Mouse (Mus musculus) forebrain, embryonic 13.5 days (tissue): ENCODE data around the gene Adamts4. TPM values are rescaled to one million over a fixed set of nuclear protein-coding genes. Genes with fewer than 3 reads are reported as not detected.

ENCODE experiments used
- ATAC-seq: fragments of 200-750 bp; cut with Nextera tagmentation; 2 replicates; pipeline ENCODE4 v1.8.0; 2017
- H3K27ac ChIP-seq: fragments of 300-500 bp; sonication (generic); 2 replicates; pipeline ENCODE4 v1.5.1; 2015; ENCODE audit warnings: inconsistent platforms, mild to moderate bottlenecking, moderate library complexity
- H3K27me3 ChIP-seq: fragments of 300-500 bp; sonication (generic); 2 replicates; pipeline ENCODE4 v1.6.1; 2015; ENCODE audit warnings: mild to moderate bottlenecking, inconsistent platforms
- H3K36me3 ChIP-seq: fragments of 300-500 bp; sonication (generic); 2 replicates; pipeline ENCODE4 v1.6.1; 2015; ENCODE audit warnings: mild to moderate bottlenecking, inconsistent platforms; ENCODE audit not compliant: poor library complexity, severe bottlenecking
- H3K4me1 ChIP-seq: fragments of 300-500 bp; sonication (generic); 2 replicates; pipeline ENCODE4 v1.6.1; 2015; ENCODE audit warnings: inconsistent platforms
- H3K4me2 ChIP-seq: fragments of 300-500 bp; sonication (generic); 2 replicates; pipeline ENCODE4 v1.6.1; 2015; ENCODE audit warnings: inconsistent platforms, mild to moderate bottlenecking, moderate library complexity
- H3K4me3 ChIP-seq: fragments of 300-500 bp; sonication (generic); 2 replicates; pipeline ENCODE4 v1.5.1; 2015; ENCODE audit warnings: mild to moderate bottlenecking, inconsistent platforms
- H3K9ac ChIP-seq: fragments of 300-500 bp; sonication (generic); 2 replicates; pipeline ENCODE4 v1.6.1; 2015; ENCODE audit warnings: mild to moderate bottlenecking, inconsistent platforms
- H3K9me3 ChIP-seq: fragments of 300-500 bp; sonication (generic); replicated peaks from 2 replicates; pipeline ENCODE4 v1.6.1; 2016; ENCODE audit warnings: inconsistent platforms
- WGBS: fragments of 180-500 bp; shearing (Covaris S2); methylation state at CpG from one replicate; pipeline ENCODE4 v1.1.7; 2015; 5-methylcytosine and 5-hydroxymethylcytosine counted together
- polyA plus RNA-seq: library from polyadenylated mRNA; unstranded; fragments of >200 nt; fragmentation: Nextera tagmentation; extraction: Ambion mirVana; gene quantifications from 2 replicates; pipeline ENCODE4 v1.2.1, GENCODE M21; 2015

Gene Adamts4
- polyA plus RNA-seq = 6.9 and 7.3 TPM in 2 replicates

DNA sequence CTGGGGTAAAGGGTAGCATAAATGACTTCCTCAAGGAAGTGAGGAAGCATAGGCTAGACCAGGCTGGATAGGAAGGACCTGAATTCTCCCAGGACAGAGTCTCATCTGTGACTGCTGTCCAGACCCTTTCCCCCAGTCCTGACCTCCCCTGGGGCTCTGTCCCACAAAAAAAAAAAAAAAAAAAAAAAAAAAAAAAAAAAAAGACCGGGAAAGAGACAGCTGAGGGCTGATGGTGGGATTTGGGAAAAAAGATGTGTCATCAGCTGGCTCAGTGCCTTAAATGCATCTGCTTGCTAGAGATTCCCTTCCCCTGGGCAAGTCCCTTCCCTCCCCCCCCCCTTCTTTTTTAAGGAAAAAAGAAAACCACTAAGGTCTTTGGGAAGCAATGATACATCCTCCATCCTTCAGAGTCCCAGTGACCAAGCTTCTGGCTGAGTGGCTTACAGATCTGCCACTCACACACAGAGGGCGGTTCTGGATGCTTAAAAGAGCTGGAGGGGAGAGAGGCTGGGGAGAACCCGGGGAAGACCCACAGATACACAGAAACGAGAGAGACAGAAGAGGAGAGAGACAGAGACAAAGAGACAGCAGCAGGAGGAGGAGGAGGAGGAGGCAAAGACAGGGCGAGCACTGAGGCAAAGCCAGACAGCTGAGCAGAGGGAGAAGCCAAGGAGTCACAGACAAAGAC is at the start of gene Adamts4:
TSS of gene Adamts4 (plus strand) at position 509 of the 688 bp plus-strand sequence.
- Histone ChIP-seq H3K27ac (peak within 1 kb of the TSS; percentile 78), H3K4me1 (peaks cover 61% of the 10 kb centered on the region), H3K4me3 (peak within 1 kb of the TSS; percentile 33), H3K36me3 (peaks cover 5% of the 10 kb centered on the region), H3K27me3 (no peaks in the 10 kb centered on the region), H3K4me2 (peak within 1 kb of the TSS; percentile 59), H3K9ac (peak within 1 kb of the TSS; percentile 56), H3K9me3 (no peaks in the 10 kb centered on the region)
- 0 out of 2 replicates have a peak, but pooled peaks have one; percentile 25 for ATAC-seq
- 18% methylated on average over 5 of the region's 5 CpGs for WGBS

DNA sequence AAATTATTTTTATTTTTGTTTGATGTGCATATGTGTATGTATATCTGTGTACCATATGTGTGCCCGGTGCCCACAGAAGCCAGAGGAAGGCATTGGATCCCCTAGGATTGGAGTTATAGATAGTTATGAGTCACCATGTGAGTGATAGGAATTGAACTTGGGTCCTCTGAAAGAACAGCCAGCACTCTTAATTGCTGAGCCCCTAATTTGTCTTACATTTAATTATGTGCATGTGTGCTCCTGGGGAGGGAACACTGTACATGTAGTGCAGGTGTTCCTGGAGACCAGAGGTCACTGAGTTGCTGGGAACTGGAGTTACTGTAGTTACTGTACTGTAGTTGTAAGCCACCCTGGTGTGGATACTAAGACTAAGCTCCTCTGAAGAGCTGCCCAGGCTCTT is 49.5 kb upstream of the Adamts4 start:
- peaks cover 21% of the 10 kb centered on the region for H3K27me3 ChIP-seq
- H3K4me2 ChIP-seq = no peak overlapping the region
- no peaks in the 10 kb centered on the region for H3K36me3 ChIP-seq
- WGBS = 95% methylated on average over 1 of the region's 1 CpGs
- no peak overlapping the region for H3K9ac ChIP-seq
- ATAC-seq = no peak
- no peak overlapping the region for H3K4me3 ChIP-seq
- peaks cover 6% of the 10 kb centered on the region for H3K4me1 ChIP-seq
- no peaks in the 10 kb centered on the region for H3K9me3 ChIP-seq
- no peak overlapping the region for H3K27ac ChIP-seq

DNA sequence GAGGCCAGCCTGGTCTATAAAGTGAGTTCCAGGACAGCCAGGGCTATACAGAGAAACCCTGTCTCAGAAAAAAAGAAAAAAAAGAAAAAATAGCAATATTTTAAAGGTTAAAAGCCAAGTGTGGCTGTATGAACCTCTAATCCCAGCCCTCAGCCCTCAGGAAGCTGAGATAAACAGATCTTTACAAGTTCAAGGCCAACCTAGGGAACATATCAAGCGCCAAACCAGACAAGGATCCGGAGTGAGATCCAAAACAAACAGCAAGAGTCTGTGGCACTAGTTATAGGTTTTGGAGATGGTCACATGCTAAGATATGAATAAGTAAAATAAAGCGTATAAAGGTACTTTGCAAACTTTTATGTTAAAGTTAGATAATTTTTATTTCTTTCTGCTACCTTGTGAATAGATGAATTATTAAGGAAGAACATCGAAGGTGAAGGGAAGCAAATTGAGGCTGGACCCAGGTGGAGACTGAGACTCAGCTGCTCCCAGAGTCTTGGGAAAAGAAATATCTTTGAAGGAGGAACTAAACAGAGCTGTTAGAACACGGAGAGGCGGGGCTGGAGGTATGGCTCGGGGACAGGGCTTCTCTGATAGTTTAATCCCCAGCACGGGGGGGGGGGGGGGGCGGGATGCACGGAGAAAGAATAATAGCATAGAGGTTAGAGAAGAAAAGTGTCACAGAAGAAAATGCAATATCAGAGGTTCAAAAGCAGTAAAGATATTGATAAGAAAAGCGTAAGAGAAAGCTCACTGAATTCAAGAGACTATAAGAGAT is 46.6 kb upstream of the Adamts4 start:
- ATAC-seq = no peak
- no peaks in the 10 kb centered on the region for H3K9me3 ChIP-seq
- WGBS = 64% methylated on average over 9 of the region's 11 CpGs

DNA sequence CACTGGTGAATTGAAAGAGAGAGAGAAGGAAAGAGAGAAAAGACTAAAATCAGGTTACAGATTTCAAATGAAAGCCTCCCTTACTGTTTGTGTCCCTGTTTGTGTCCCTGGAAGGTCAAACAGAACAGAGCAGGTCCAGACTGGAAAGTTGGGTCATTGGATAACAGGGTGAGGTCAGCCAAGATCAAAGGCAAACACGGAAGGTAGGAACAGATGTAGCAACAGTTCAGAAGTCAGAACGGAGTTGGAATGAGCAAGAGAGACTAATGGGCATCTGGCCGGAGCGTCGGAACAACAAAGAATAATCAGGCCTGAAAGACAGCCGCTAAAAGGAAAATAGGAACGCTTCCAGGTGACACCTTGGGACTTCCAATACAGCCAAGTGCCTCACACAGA is 46.0 kb upstream of the Adamts4 start:
- Histone ChIP-seq H3K4me2 (no peak overlapping the region), H3K27ac (no peak overlapping the region), H3K9me3 (no peaks in the 10 kb centered on the region), H3K9ac (no peak overlapping the region), H3K4me3 (no peak overlapping the region), H3K27me3 (0 out of 2 replicates have a peak, but pooled peaks cover 3% of the 10 kb centered on the region), H3K36me3 (no peaks in the 10 kb centered on the region), H3K4me1 (no peaks in the 10 kb centered on the region)
- ATAC-seq = no peak
- 69% methylated on average over 7 of the region's 7 CpGs for WGBS

More for the DNA sequence above, 46.6 kb upstream of the Adamts4 start:
- Histone ChIP-seq H3K27me3 (0 out of 2 replicates have a peak, but pooled peaks cover 3% of the 10 kb centered on the region), H3K36me3 (no peaks in the 10 kb centered on the region), H3K27ac (no peak overlapping the region), H3K4me1 (no peaks in the 10 kb centered on the region), H3K4me3 (no peak overlapping the region), H3K4me2 (no peak overlapping the region), H3K9ac (no peak overlapping the region)

DNA sequence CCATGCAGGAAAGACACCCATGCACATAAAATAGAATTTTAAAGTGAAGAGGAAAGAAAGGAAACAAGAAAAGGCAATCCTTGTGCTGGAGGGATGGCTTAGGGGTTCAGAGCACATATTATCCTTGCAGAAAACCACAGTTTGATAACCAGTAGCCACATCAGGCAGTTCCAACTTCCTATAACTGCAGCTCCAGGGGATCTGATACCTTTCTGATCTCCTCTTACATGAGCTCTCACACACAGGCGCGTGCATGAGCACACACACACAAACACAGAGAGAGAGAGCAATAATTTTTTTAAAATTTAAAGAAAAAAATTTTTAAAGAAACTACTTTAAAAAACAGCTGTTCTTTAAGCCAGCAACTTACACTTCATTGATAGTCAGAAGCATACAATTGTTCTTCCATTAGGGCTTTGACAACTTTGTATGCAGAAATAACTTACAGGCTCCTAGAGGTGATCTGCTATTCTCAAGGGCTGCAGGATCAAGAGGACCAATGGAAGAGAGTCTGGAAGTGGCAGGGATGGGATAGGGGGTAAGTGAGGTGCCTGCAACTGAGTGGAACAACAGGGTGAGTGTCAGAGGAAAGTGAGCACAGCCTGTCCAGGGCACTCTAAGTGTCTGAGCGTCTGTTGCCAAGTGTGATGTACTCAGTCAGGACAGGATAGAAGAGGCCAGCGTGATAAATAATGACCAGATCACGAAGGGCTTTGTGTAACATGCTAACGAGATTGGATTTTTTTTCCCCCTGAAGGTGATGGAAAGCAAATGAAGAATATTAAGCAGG is 44.3 kb upstream of the Adamts4 start:
- 55% methylated on average over 6 of the region's 6 CpGs for WGBS
- H3K36me3 ChIP-seq = no peaks in the 10 kb centered on the region
- no peak for ATAC-seq
- no peaks in the 10 kb centered on the region for H3K9me3 ChIP-seq
- H3K9ac ChIP-seq = no peak overlapping the region
- no peak overlapping the region for H3K27ac ChIP-seq
- H3K4me2 ChIP-seq = no peak overlapping the region
- no peak overlapping the region for H3K4me3 ChIP-seq
- H3K4me1 ChIP-seq = no peaks in the 10 kb centered on the region
- 0 out of 2 replicates have a peak, but pooled peaks cover under 1% of the 10 kb centered on the region for H3K27me3 ChIP-seq

DNA sequence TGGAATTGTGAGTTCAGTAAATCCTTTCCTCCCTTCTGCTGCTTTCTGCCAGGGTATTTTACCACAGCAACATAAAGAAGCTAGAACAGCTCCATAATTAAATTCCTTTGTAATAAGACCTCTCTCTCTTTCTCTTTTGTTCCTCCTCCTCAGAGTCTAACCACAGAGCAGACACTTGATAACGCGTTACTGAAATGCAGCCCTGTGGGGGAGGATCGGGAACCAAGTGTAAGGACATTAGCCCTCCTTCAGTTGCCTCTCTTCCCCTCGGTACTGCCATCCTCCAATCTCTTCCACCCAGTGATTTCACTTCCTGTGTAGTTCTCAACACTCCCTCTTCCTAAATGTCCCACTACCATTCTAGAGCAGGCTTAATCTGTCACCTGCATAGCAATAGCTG is 40.8 kb upstream of the Adamts4 start:
- no peaks in the 10 kb centered on the region for H3K4me1 ChIP-seq
- no peaks in the 10 kb centered on the region for H3K9me3 ChIP-seq
- 18% methylated on average over 4 of the region's 4 CpGs for WGBS
- no peak overlapping the region for H3K27ac ChIP-seq
- no peaks in the 10 kb centered on the region for H3K36me3 ChIP-seq
- H3K27me3 ChIP-seq = no peaks in the 10 kb centered on the region
- no peak overlapping the region for H3K4me3 ChIP-seq
- no peak overlapping the region for H3K9ac ChIP-seq
- no peak for ATAC-seq
- H3K4me2 ChIP-seq = no peak overlapping the region

DNA sequence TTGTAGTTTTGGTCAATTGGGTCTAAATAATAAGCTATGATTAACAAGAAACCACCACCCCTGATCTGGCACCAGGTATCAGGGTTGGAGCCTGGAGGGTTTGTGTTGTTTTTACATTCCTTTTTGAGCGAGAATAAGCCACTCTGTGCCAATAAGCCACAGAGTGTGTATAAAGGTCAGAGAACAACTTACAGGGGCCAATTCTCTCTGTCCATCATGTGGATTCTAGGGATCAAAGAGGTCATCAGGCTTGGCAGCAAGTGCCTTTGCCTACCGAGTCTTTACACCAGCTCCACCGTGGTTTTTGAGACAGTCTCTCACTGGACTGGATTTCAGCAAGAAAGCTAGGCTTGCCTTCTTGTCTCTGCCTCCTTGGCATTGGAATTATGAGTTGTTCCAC is 37.4 kb upstream of the Adamts4 start:
- ATAC-seq = no peak
- Histone ChIP-seq H3K9ac (no peak overlapping the region), H3K27me3 (no peaks in the 10 kb centered on the region), H3K36me3 (no peaks in the 10 kb centered on the region), H3K27ac (no peak overlapping the region), H3K4me3 (no peak overlapping the region), H3K4me2 (no peak overlapping the region), H3K9me3 (no peaks in the 10 kb centered on the region), H3K4me1 (no peaks in the 10 kb centered on the region)
- WGBS = 52% methylated on average over 3 of the region's 3 CpGs

DNA sequence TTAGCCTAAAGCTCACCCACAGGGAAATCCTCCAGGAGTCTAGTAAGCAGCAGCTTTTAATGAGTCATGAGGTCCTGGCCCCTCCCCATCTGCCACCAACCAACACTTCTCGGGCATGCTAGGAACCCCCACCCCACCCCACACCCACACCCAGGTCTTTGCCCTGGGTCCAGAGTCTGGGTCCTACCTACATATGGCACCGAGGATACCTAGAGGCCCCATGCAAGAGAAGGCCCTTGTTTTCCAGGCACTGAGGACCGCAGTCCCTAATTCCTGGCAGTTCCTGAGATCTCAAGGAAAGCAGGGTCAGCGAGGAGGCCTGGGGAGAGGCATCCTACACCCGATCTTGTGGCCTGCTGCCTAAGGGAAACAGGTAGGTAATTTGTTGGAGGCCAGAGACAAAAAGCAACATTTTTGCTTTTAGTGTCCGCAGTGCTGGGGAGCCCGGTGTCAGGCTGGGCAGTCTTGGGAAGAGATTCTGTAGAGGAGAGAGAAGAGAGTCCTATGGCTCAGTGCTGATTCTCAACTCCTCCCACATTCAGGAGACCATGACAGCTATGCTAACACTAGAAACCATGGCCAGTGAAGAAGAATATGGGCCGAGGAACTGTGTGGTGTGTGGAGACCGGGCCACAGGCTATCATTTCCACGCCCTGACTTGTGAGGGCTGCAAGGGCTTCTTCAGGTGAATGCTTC is 36.3 kb upstream of the Adamts4 start, which contains the start of gene Nr1i3:
TSS of gene Nr1i3 (plus strand) at position 170 of the 696 bp plus-strand sequence.
- H3K27ac ChIP-seq = no peak within 1 kb of the TSS

DNA sequence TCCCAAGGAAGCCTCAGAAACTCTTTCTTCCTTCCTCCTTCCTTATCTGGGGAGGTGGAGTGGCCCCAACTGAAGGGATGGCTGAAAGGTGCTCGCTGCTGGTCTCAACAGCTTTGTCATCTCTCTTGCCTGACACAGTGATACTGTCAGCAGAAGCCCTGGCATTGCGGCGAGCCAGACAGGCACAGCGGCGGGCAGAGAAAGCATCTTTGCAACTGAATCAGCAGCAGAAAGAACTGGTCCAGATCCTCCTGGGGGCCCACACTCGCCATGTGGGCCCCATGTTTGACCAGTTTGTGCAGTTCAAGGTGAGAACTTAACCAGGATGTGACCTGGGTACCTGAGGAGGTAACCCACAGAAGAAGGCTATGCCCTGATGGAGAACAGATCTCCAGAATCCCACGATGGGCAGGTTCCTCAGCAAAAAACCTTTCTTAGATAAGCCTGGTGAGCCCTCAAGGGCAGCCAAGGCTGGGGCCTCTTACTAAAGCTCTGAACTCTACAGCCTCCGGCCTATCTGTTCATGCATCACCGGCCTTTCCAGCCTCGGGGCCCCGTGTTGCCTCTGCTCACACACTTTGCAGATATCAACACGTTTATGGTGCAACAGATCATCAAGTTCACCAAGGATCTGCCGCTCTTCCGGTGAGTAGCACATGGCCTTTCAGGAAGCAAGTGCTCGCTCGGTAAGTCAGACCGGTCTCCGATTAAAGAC is 33.8 kb upstream of the Adamts4 start:
- H3K27me3 ChIP-seq = no peaks in the 10 kb centered on the region
- H3K9me3 ChIP-seq = no peaks in the 10 kb centered on the region
- H3K27ac ChIP-seq = no peak overlapping the region
- 92% methylated on average over 18 of the region's 18 CpGs for WGBS
- H3K36me3 ChIP-seq = peaks cover 26% of the 10 kb centered on the region
- ATAC-seq = no peak
- H3K4me1 ChIP-seq = peaks cover 6% of the 10 kb centered on the region
- no peak overlapping the region for H3K4me2 ChIP-seq
- H3K4me3 ChIP-seq = no peak overlapping the region
- no peak overlapping the region for H3K9ac ChIP-seq

More for the DNA sequence above, 36.3 kb upstream of the Adamts4 start, which contains the start of gene Nr1i3:
- H3K9me3 ChIP-seq = no peaks in the 10 kb centered on the region
- H3K9ac ChIP-seq = no peak within 1 kb of the TSS
- H3K27me3 ChIP-seq = no peaks in the 10 kb centered on the region
- H3K36me3 ChIP-seq = peaks cover 9% of the 10 kb centered on the region
- no peak within 1 kb of the TSS for H3K4me3 ChIP-seq
- H3K4me1 ChIP-seq = no peaks in the 10 kb centered on the region
- WGBS = 68% methylated on average over 10 of the region's 10 CpGs
- ATAC-seq = no peak
- H3K4me2 ChIP-seq = no peak within 1 kb of the TSS

DNA sequence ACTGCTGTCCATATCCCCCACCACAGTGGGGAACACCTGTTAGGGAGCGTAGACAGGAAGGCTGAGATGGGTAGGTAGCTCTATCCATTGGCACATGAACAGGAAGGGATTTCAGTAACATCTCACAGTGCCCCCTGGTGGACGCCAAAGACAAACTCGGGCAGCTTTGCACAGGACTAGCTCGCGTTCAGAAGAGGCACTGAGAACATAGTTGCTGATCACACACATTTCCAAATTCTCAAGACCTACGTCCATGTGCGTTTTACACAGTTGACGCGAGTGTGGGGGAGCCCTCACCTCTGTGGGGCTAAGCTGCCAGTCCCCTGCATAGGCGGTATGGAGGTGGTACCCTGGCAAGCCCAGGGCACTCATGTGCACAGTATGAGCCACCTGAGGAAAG is 29.4 kb upstream of the Adamts4 start:
- peak; percentile 9; the same call in 1 of the 2 replicates for ATAC-seq
- Histone ChIP-seq H3K4me1 (peaks cover 18% of the 10 kb centered on the region), H3K36me3 (peaks cover 26% of the 10 kb centered on the region), H3K27ac (no peak overlapping the region), H3K4me3 (peak overlapping the region; percentile 58; the same call in 1 of the 2 replicates), H3K27me3 (no peaks in the 10 kb centered on the region), H3K4me2 (peak overlapping the region; percentile 89), H3K9ac (no peak overlapping the region), H3K9me3 (no peaks in the 10 kb centered on the region)
- WGBS = 5% methylated on average over 10 of the region's 10 CpGs
